Mouse (Mus musculus) C2C12 (cell line): ENCODE measurements around the gene Nek9. TPM values are rescaled to one million over a fixed set of nuclear protein-coding genes. Genes with fewer than 3 reads are reported as not detected.

Experiments used
- H3K27me3 ChIP-seq: one replicate; pipeline ENCODE4 v1.6.1; 2011; ENCODE audit not compliant: control insufficient read depth, insufficient read depth, insufficient read length
- H3K36me3 ChIP-seq: one replicate; pipeline ENCODE4 v1.6.1; 2011; ENCODE audit not compliant: control insufficient read depth, insufficient read depth
- H3K4me3 ChIP-seq: one replicate; pipeline ENCODE4 v1.5.1; 2011; ENCODE audit warnings: mild to moderate bottlenecking, control low read depth; ENCODE audit not compliant: poor library complexity, insufficient read depth, severe bottlenecking
- H3K79me2 ChIP-seq: one replicate; pipeline ENCODE4 v1.6.1; 2011; ENCODE audit not compliant: control insufficient read depth, insufficient read depth
- H3K79me3 ChIP-seq: one replicate; pipeline ENCODE4 v1.6.1; 2011; ENCODE audit warnings: low read depth, control low read depth
- H3ac ChIP-seq: one replicate; pipeline ENCODE3; 2011; ENCODE audit warnings: low read depth; ENCODE audit not compliant: control insufficient read depth, insufficient read length
- CEBPB ChIP-seq: IDR thresholded peaks from one replicate; pipeline ENCODE4 v1.6.1; 2011; ENCODE audit warnings: low read depth, mild to moderate bottlenecking, control low read depth, moderate library complexity
- CTCF ChIP-seq: IDR thresholded peaks from one replicate; pipeline ENCODE4 v1.5.1; 2011; ENCODE audit not compliant: control insufficient read depth, insufficient read depth, insufficient read length
- FOSL1 ChIP-seq: IDR thresholded peaks from one replicate; pipeline ENCODE4 v1.8.0; 2011; ENCODE audit warnings: mild to moderate bottlenecking, low read length; ENCODE audit not compliant: poor library complexity, insufficient read depth, severe bottlenecking
- MAX ChIP-seq: IDR thresholded peaks from one replicate; pipeline ENCODE4 v1.6.1; 2011; ENCODE audit warnings: mild to moderate bottlenecking, control low read depth
- MYOD1 ChIP-seq: IDR thresholded peaks from one replicate; pipeline ENCODE4 v1.6.1; 2011; ENCODE audit warnings: low read depth; ENCODE audit not compliant: control insufficient read depth, insufficient read length
- MYOG ChIP-seq: IDR thresholded peaks from one replicate; pipeline ENCODE4 v1.6.1; 2011; ENCODE audit not compliant: control insufficient read depth, insufficient read length; ENCODE audit errors: extremely low read depth
- USF1 ChIP-seq: IDR thresholded peaks from one replicate; pipeline ENCODE4 v1.6.1; 2011; ENCODE audit warnings: low read depth, mild to moderate bottlenecking, control low read depth, moderate library complexity
- polyA plus RNA-seq: library from polyadenylated mRNA; unstranded; fragments of >200 nt; fragmentation: generic; extraction: Trizol; gene quantifications from one replicate; pipeline ENCODE4 v1.2.1, GENCODE M21; 2012; ENCODE audit warnings: missing spikeins

Nek9 gene
- polyA plus RNA-seq, 1 experiment = 28.4 TPM

GRCm38 (mm10) chr12:85344252-85344651 lies 5.1 kb upstream of the Nek9 start:
- no peak overlapping the region for H3ac ChIP-seq
- H3K79me3 ChIP-seq = peaks cover 3% of the 10 kb centered on the region
- peaks cover 32% of the 10 kb centered on the region for H3K36me3 ChIP-seq
- no peaks in the 10 kb centered on the region for H3K27me3 ChIP-seq
- H3K4me3 ChIP-seq = no peak overlapping the region
- no peak for TF ChIP-seq MYOG
- no peak for TF ChIP-seq FOSL1
- H3K79me2 ChIP-seq = peaks cover 21% of the 10 kb centered on the region

- Histone ChIP-seq H3K36me3 (peaks cover 25% of the 10 kb centered on the region), H3K79me3 (peaks cover 9% of the 10 kb centered on the region), H3K79me2 (peaks cover 33% of the 10 kb centered on the region), H3K27me3 (no peaks in the 10 kb centered on the region), H3K4me3 (no peak overlapping the region), H3ac (no peak overlapping the region)
- no peak for TF ChIP-seq CTCF
- TF ChIP-seq FOSL1 = no peak
- TF ChIP-seq MYOD1 = no peak
- no peak for TF ChIP-seq USF1
- TF ChIP-seq MAX = no peak
- no peak for TF ChIP-seq CEBPB
- TF ChIP-seq MYOG = no peak
Observed at GRCm38 (mm10) chr12:85342310-85342709, 3.1 kb upstream of the Nek9 start.

- H3K36me3 ChIP-seq = peaks cover 25% of the 10 kb centered on the region
- no peak overlapping the region for H3K4me3 ChIP-seq
- no peaks in the 10 kb centered on the region for H3K27me3 ChIP-seq
- peaks cover 9% of the 10 kb centered on the region for H3K79me3 ChIP-seq
- TF ChIP-seq MAX (no peak), CTCF (no peak), FOSL1 (no peak), USF1 (no peak), MYOG (no peak), CEBPB (no peak)
- no peak overlapping the region for H3ac ChIP-seq
- peaks cover 41% of the 10 kb centered on the region for H3K79me2 ChIP-seq
Observed at GRCm38 (mm10) chr12:85341131-85341530, 2.0 kb upstream of the Nek9 start.

GRCm38 (mm10) chr12:85339947-85340346 lies 785 bp upstream of the Nek9 start:
- Histone ChIP-seq H3K36me3 (peaks cover 24% of the 10 kb centered on the region), H3K27me3 (no peaks in the 10 kb centered on the region), H3K4me3 (no peak overlapping the region), H3K79me2 (peaks cover 36% of the 10 kb centered on the region), H3K79me3 (peaks cover 9% of the 10 kb centered on the region), H3ac (no peak overlapping the region)
- TF ChIP-seq USF1 = no peak
- TF ChIP-seq MAX = no peak
- TF ChIP-seq MYOD1 = no peak
- TF ChIP-seq FOSL1 = no peak
- no peak for TF ChIP-seq CEBPB
- no peak for TF ChIP-seq MYOG
- no peak for TF ChIP-seq CTCF

GRCm38 (mm10) chr12:85338815-85339214 lies 347 bp downstream of the Nek9 start:
- TF ChIP-seq FOSL1 (no peak), MYOG (no peak), CEBPB (no peak), MAX (no peak), MYOD1 (no peak), CTCF (no peak), USF1 (no peak)
- peaks cover 23% of the 10 kb centered on the region for H3K36me3 ChIP-seq

GRCm38 (mm10) chr12:85337567-85338311 lies 1.4 kb downstream of the Nek9 start:
- H3K79me3 ChIP-seq = peaks cover 6% of the 10 kb centered on the region
- peaks cover 32% of the 10 kb centered on the region for H3K36me3 ChIP-seq
- H3ac ChIP-seq = no peak overlapping the region
- H3K4me3 ChIP-seq = peak overlapping the region; percentile 80
- H3K27me3 ChIP-seq = no peaks in the 10 kb centered on the region
- TF ChIP-seq USF1 (no peak), MYOG (no peak), FOSL1 (no peak), CEBPB (no peak), MAX (no peak), MYOD1 (no peak), CTCF (no peak)
- peaks cover 33% of the 10 kb centered on the region for H3K79me2 ChIP-seq

More at GRCm38 (mm10) chr12:85338815-85339214, 347 bp downstream of the Nek9 start:
- Histone ChIP-seq H3ac (peak overlapping the region; percentile 87), H3K4me3 (peak overlapping the region; percentile 80), H3K79me3 (peaks cover 6% of the 10 kb centered on the region), H3K27me3 (no peaks in the 10 kb centered on the region), H3K79me2 (peaks cover 33% of the 10 kb centered on the region)
